22 mouse cellular contexts compared by ENCODE assay signal in the genomic region with DNA sequence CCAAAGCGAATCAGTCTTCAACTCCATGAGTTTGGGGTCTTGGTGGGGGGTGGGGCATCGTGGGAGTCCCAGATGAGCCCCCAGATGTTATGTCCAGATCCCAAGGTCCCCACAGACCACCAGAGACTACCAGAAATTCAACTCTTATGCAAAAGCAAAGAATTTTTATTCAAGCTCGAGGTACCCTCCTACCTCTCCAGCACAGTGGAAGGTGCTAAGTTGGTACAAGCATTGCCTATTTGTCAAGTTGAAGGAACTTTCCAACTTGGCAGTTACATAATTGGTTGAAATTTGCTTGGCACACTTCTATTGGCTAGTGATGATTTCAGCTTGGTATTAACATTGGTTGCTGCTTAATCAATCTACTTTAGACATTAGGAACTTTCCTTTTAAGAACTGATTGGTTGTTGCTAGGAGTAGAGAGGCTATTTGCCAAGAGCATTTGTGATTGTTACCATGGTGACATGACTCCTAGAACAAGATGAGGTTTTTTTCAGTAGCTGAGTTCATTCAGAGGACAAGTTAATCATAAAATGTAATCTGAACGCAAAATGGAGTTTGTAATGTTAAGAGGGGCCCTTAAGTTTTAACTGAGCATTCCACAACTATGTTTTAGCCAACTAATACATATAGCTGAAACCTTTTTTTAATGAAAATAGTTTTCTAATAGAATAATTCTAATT. TPM values are rescaled to one million over a fixed set of nuclear protein-coding genes. Genes with fewer than 3 reads are reported as not detected.
A peak's percentile ranks its signal among the peaks of the same experiment; 100 is the strongest.
DNase-seq lines count a peak whose midpoint lies in the region; ATAC-seq and TF ChIP-seq lines count a peak whose summit lies in the region.
"Had no signal": no experiment of that assay in that cellular context is flagged by ENCODE, and none has a peak within 500 bp of the region (broad histone marks: within the 10 kb centered on the region; RNA-seq: fewer than 3 reads in every experiment).

No protein-coding gene starts in this region.

- H3K4me1 ChIP-seq in hindbrain, postnatal 0 days (ENCODE audit: insufficient read depth, low read length), result no peaks in the 10 kb centered on the region
- H3K4me1 ChIP-seq in hindbrain, embryonic 11.5 days (replicated peaks; ENCODE audit: control insufficient read depth, insufficient read depth, low read length), result no peaks in the 10 kb centered on the region
- no peaks in the 10 kb centered on the region for H3K4me1 ChIP-seq in lung, embryonic 14.5 days (ENCODE audit: insufficient read depth)
- H3K4me1 ChIP-seq in intestine, embryonic 16.5 days (ENCODE audit: control insufficient read depth, insufficient read depth, low read length), result no peaks in the 10 kb centered on the region
- H3K4me1 ChIP-seq: embryonic facial prominence, embryonic 12.5 days; heart, embryonic 13.5 days; liver, embryonic 13.5 days; midbrain, embryonic 12.5 days had no signal

- H3K4me2 ChIP-seq in hindbrain, postnatal 0 days (ENCODE audit: low read depth, low read length), result no peak overlapping the region
- H3K4me2 ChIP-seq in hindbrain, embryonic 11.5 days (replicated peaks; ENCODE audit: low read depth, low read length), result no peak overlapping the region
- no peak overlapping the region for H3K4me2 ChIP-seq in lung, embryonic 14.5 days
- H3K4me2 ChIP-seq in intestine, embryonic 16.5 days (ENCODE audit: low read depth, low read length), result no peak overlapping the region
- H3K4me2 ChIP-seq: embryonic facial prominence, embryonic 12.5 days; heart, embryonic 13.5 days; liver, embryonic 13.5 days; midbrain, embryonic 12.5 days had no signal

- H3K36me3 ChIP-seq in hindbrain, postnatal 0 days (ENCODE audit: insufficient read depth, low read length), result no peaks in the 10 kb centered on the region
- no peaks in the 10 kb centered on the region for H3K36me3 ChIP-seq in hindbrain, embryonic 11.5 days (ENCODE audit: control insufficient read depth, insufficient read depth, low read length)
- no peaks in the 10 kb centered on the region for H3K36me3 ChIP-seq in lung, embryonic 14.5 days (ENCODE audit: insufficient read depth)
- no peaks in the 10 kb centered on the region for H3K36me3 ChIP-seq in intestine, embryonic 16.5 days (ENCODE audit: control insufficient read depth, insufficient read depth, low read length)
- H3K36me3 ChIP-seq: embryonic facial prominence, embryonic 12.5 days; heart, embryonic 13.5 days; liver, embryonic 13.5 days; midbrain, embryonic 12.5 days had no signal

- no peak for TF ChIP-seq CTCF in hindbrain, postnatal 0 days (IDR thresholded peaks at IDR 0.05; ENCODE audit: low read depth)
- TF ChIP-seq CTCF in lung, embryonic 14.5 days (IDR thresholded peaks at IDR 0.05; ENCODE audit: low read depth), result no peak

- no peak overlapping the region for H3K27ac ChIP-seq in hindbrain, postnatal 0 days
- no peak overlapping the region for H3K27ac ChIP-seq in hindbrain, embryonic 11.5 days (ENCODE audit: low read depth, low read length)
- no peak overlapping the region for H3K27ac ChIP-seq in lung, embryonic 14.5 days (ENCODE audit: low read depth)
- no peak overlapping the region for H3K27ac ChIP-seq in intestine, embryonic 16.5 days (ENCODE audit: low read length)
- H3K27ac ChIP-seq: embryonic facial prominence, embryonic 12.5 days; heart, embryonic 13.5 days; liver, embryonic 13.5 days; macrophage; midbrain, embryonic 12.5 days had no signal

- no peak overlapping the region for H3K9ac ChIP-seq in hindbrain, postnatal 0 days (replicated peaks; ENCODE audit: low read length)
- no peak overlapping the region for H3K9ac ChIP-seq in hindbrain, embryonic 11.5 days (ENCODE audit: low read depth, low read length)
- H3K9ac ChIP-seq in lung, embryonic 14.5 days, result no peak overlapping the region
- no peak overlapping the region for H3K9ac ChIP-seq in intestine, embryonic 16.5 days (ENCODE audit: low read depth, low read length)
- H3K9ac ChIP-seq: embryonic facial prominence, embryonic 12.5 days; heart, embryonic 13.5 days; liver, embryonic 13.5 days; midbrain, embryonic 12.5 days had no signal

- WGBS in hindbrain, postnatal 0 days, result 64% methylated on average over 4 of the region's 4 CpGs
- 72% methylated on average over 4 of the region's 4 CpGs for WGBS in hindbrain, embryonic 11.5 days
- 58% methylated on average over 4 of the region's 4 CpGs for WGBS in lung, embryonic 14.5 days
- WGBS in intestine, embryonic 16.5 days, result 58% methylated on average over 4 of the region's 4 CpGs

- H3K27me3 ChIP-seq in hindbrain, postnatal 0 days (ENCODE audit: insufficient read depth, low read length), result no peaks in the 10 kb centered on the region
- H3K27me3 ChIP-seq in hindbrain, embryonic 11.5 days (ENCODE audit: control insufficient read depth, insufficient read depth, low read length), result no peaks in the 10 kb centered on the region
- H3K27me3 ChIP-seq in lung, embryonic 14.5 days (ENCODE audit: insufficient read depth, low read length), result no peaks in the 10 kb centered on the region
- H3K27me3 ChIP-seq in intestine, embryonic 16.5 days (replicated peaks; ENCODE audit: control insufficient read depth, insufficient read depth, low read length), result no peaks in the 10 kb centered on the region
- H3K27me3 ChIP-seq: embryonic facial prominence, embryonic 12.5 days; heart, embryonic 13.5 days; liver, embryonic 13.5 days; midbrain, embryonic 12.5 days had no signal

- no peak overlapping the region for H3K4me3 ChIP-seq in hindbrain, postnatal 0 days (ENCODE audit: low read length)
- no peak overlapping the region for H3K4me3 ChIP-seq in hindbrain, embryonic 11.5 days (ENCODE audit: low read depth, low read length)
- H3K4me3 ChIP-seq in lung, embryonic 14.5 days (ENCODE audit: low read depth, low read length), result no peak overlapping the region
- H3K4me3 ChIP-seq in intestine, embryonic 16.5 days (ENCODE audit: low read length), result no peak overlapping the region
- H3K4me3 ChIP-seq: embryonic facial prominence, embryonic 12.5 days; heart, embryonic 13.5 days; liver, embryonic 13.5 days; midbrain, embryonic 12.5 days; myocyte had no signal

- 0 out of 2 replicates have a peak, but pooled peaks have one; percentile 49 for ATAC-seq in hindbrain, postnatal 0 days
- no peak for ATAC-seq in hindbrain, embryonic 11.5 days (ENCODE audit: low FRiP score)
- peak; percentile 80; the same call in 1 of the 2 replicates for ATAC-seq in lung, embryonic 14.5 days (ENCODE audit: insufficient read depth)
- ATAC-seq in intestine, embryonic 16.5 days, result peak; percentile 60
- ATAC-seq in activated CD4-positive, CD25-positive, alpha-beta regulatory T cell, adult 4 months, result no peak

- no peaks in the 10 kb centered on the region for H3K9me3 ChIP-seq in hindbrain, postnatal 0 days (ENCODE audit: low read length)
- H3K9me3 ChIP-seq in hindbrain, embryonic 11.5 days (ENCODE audit: control insufficient read depth, low read length), result no peaks in the 10 kb centered on the region
- H3K9me3 ChIP-seq in lung, embryonic 14.5 days (ENCODE audit: low read depth, low read length), result no peaks in the 10 kb centered on the region
- H3K9me3 ChIP-seq in intestine, embryonic 16.5 days (ENCODE audit: control insufficient read depth, low read length), result no peaks in the 10 kb centered on the region
- H3K9me3 ChIP-seq: embryonic facial prominence, embryonic 12.5 days; heart, embryonic 13.5 days; liver, embryonic 13.5 days; midbrain, embryonic 12.5 days had no signal

- DNase-seq in hindbrain, postnatal 0 days (ENCODE audit: low spot score), result peak; percentile 23
- DNase-seq in hindbrain, embryonic 11.5 days (ENCODE audit: low spot score), result no peak
- peak; percentile 80 for DNase-seq in lung, embryonic 14.5 days
- no peak for DNase-seq in lung, postnatal 14 days
- peak; percentile 10 for DNase-seq in R1 (ENCODE audit: low read depth, low spot score)
- no peak for DNase-seq in layer of hippocampus, postnatal 10 days (ENCODE audit: low spot score in 2 of 2)
- DNase-seq: adrenal gland, postnatal 25 days; B cell, adult 2 months; cerebellum, adult 8-10 months; heart, postnatal 4 days; kidney, postnatal 4 days; layer of hippocampus, postnatal 36 days; liver, embryonic 13.5 days; right cerebral cortex, adult 18-20 months; thymus, postnatal 14 days had no signal

RNA-seq across cellular contexts. Expression of a gene that starts 14.2 kb away (rescaled TPM):
- 246 and 336 TPM in 2 replicates for total RNA-seq in hindbrain, postnatal 0 days (2014; rRNA removed)
- polyA plus RNA-seq in hindbrain, postnatal 0 days (2015; fragmentation: Nextera tagmentation; extraction: Ambion mirVana), result 41.3 and 44.0 TPM in 2 replicates
- 75.3 and 83.1 TPM in 2 replicates for polyA plus RNA-seq in hindbrain, embryonic 11.5 days (2014; fragmentation: Nextera tagmentation; extraction: Ambion mirVana)
- polyA plus RNA-seq in lung, embryonic 14.5 days (2014; fragmentation: Nextera tagmentation; extraction: Ambion mirVana), result 88.4 and 96.9 TPM in 2 replicates
- 45.4 and 51.3 TPM in 2 replicates for polyA plus RNA-seq in intestine, embryonic 16.5 days (2015; fragmentation: Nextera tagmentation; extraction: Ambion mirVana)
- 10 to 100 TPM; 38.9 to 47.1 TPM for polyA plus RNA-seq in activated CD4-positive, CD25-positive, alpha-beta regulatory T cell, adult 4 months (2017; shearing (Covaris generic))
- total RNA-seq in layer of hippocampus, postnatal 10 days (2021), result 10 to 100 TPM; 42.7 to 48.1 TPM

Comparison
In these comparisons a context has a peak if more than half of its experiments do, and no peak if none do; other contexts are left out.
1. ATAC-seq: peak in hindbrain, postnatal 0 days (single experiment), lung, embryonic 14.5 days (single experiment) and intestine, embryonic 16.5 days (single experiment); none in hindbrain, embryonic 11.5 days (single experiment) and activated CD4-positive, CD25-positive, alpha-beta regulatory T cell, adult 4 months (single experiment).
2. DNase-seq: peak in hindbrain, postnatal 0 days (single experiment), lung, embryonic 14.5 days (single experiment) and R1 (single experiment); none in hindbrain, embryonic 11.5 days (single experiment), lung, postnatal 14 days (single experiment) and layer of hippocampus, postnatal 10 days (0 of 2).